Mouse (Mus musculus): ENCODE data around the gene Npr2.

The Npr2 gene

DNA sequence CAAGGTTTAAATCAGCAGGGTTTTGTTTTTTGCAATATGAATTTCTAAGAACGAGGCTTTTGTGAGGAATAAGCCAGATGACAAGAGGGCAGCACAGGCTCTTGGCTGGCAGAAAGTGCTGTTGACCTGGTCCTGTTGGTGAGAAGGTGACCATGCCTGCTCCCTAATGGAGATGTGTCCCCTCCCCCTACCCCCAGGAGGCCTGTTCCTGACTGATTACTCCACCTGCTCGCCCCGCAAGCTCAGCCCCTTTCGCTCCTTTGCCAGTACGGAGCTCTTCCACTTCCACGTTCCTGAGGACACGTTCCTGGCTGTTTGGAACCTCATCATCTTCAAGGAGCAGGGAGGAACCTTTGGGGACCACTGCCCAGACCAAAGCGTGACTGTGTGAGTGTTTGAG is 42.0 kb downstream of the Npr2 start:
- no peak for DNase-seq

DNA sequence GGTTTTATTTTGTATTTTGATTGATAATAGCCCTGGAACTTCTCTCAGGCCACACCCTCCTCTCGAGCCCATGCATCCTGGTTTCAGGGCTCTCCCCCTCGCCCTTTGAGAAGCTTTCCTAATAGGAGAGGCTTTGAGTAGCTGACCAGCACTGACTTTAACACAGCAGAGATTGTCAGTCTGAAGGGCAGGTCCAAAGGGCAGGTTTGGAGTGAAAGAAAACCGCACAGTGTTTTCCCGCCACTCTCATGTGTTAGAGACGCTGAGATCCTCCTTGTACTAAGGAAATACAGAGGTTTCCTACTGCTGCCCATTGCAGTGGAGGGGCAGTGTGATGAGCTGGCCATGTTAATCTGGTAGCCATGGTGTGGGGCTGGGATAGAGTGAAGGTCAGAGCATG is 43.2 kb downstream of the Npr2 start:
- peak; percentile 39 to 52 for DNase-seq

- DNase-seq = no peak
Measured at GRCm38 (mm10) chr4:43675608-43676007, 43.9 kb downstream of the Npr2 start.

DNA sequence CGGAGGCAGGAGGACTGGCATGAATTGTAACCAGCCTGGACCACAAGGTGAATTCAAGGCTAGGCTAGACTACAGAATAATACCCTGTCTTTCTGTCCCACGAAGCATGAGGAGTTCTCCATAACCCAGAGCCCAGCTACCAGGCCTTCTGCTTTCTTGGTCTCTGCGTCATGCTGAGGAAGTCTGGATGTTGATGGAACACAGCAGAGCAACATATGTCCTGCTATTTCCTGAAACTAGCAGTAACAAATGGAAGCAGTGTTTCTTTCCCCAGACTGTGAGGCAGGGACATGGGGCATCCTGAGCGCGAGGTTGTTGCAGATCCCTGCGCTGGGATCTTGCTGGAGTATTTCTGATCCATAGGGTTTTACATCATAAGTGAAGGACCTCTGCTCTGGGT is 46.8 kb downstream of the Npr2 start:
- DNase-seq = no peak

DNA sequence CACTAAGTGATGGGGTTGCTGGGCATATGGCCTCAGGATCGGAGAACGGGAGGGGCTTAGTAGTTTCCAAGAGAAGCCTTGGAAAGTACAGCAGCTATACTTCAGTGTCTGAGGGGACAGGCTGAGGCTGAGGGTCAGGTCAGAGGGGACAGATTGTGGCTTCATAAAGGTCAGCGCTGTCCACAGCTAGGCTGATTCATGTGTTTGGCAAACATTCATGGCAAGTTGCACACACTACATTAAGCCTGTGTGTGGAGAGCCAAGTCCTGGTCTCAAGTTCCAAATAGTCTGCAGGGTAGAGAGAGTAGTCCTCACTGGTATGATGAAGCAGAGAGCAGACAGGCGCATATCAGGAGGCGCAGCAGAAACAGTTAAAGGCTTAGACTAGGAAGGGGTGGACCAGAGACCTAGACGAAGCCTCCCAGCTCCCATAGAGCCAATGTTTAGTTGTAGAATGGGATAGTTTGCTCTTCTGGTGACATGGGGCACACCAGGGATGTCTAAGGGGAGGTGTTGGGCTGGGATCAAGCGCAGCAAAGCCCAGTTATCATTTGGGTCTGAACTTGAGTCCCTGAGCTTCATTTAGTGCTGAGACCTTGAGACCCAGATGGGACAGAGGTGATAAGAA is 47.8 kb downstream of the Npr2 start:
- DNase-seq = peak; percentile 48 to 50

- DNase-seq = no peak
Measured at GRCm38 (mm10) chr4:43690021-43690420, 58.3 kb downstream of the Npr2 start.

- DNase-seq = no peak
Measured at GRCm38 (mm10) chr4:43691026-43691425, 59.3 kb downstream of the Npr2 start.

DNA sequence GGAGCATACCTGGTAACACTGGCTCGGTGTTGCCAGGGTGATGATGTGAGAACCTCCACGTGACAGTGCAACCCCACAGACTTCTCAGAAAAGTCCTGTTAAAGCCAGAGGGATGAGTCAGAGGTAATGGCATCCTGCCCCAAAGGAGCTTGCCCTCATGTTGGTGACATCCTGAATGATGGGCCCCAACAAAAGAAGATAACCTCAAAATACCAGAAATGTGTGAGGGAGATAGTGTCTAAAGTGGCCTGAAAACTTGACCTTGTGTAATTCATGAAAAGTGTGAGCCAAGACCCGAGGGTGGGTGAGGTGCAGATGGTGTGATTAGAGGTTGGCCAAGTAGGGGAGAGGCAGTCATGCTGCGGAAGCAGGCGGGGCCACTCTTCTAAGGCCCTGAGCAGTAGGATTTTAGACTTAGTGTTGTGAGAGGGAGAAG is 62.1 kb downstream of the Npr2 start:
- DNase-seq = no peak

DNA sequence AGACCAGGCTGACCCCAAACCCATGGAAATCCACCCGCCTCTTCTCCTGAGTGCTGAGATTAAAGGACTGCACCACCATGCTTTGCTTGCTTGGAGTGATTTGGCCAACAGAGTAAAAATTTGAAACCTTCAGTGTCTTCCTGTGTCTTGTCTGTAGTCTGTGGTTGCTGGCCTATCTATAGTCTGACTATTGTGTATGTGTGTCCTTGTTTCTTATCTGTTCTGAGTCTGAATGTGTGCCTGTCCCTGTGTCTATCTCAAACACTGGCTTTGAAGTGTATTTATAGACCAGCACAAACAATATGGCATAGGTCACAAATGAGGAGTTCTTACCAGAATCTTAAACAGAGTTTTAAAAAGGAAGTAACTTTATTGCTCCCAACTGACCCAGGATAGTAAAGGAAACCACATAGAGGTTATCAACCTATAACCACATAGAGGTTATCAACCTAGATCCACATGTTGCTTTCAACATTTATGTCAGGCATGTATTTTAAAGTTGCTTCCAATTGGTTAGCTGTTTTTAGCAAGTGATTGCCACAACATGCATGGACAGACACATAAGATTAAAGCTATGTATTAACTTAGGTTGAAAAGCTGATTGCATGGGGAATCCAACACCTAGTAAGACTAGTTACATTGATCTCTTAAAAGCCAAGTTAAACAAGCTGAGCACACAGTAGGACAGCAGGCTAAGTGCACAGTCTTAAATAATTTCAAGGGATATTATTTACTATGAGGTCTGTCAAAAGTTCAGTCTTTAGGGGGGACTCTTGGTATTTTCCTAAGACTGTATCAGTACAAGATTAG is 62.9 kb downstream of the Npr2 start:
- no peak for DNase-seq

DNA sequence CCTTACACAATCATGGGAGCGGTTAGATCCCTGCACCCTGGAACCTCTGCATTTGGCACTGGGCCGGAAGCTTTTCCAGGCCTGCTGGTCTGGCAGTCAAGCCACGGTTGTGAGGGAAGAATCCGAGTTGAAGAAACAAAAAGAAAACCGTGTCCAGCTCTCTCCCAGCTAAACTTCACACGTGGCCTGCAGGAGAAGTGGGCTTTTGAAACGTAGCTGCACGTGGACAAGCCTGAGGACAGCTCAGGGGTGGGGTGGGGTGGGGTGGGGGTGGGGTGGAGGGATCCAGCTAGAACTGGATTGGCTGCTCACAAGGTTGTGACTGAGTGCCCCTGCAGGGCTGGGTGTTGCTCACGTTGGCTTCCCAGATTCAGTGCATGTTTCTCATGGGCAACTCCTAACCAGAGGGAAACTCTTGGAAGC is 63.5 kb downstream of the Npr2 start:
- peak; percentile 56 to 77 for DNase-seq

- DNase-seq = no peak
Measured at GRCm38 (mm10) chr4:43696561-43696960, 64.8 kb downstream of the Npr2 start.

DNA sequence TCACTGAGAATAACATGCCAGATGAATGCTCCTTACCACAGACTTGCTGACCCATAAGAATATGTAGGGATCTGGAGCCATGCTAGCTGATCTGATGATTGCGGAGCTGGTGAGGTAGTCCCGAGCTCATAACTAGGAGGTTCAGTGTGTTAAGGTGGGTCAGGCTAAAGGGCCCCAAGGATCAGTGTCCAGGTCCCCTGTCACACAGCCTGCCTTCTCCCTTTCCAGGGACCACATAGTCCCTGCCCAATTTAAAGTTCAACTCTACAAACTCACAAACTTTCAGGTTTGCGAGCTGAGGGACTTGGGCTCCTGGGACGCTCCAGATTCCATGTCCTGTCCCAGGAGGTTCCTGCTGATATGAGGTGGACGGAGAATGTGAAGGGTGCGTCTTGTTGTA is 69.0 kb downstream of the Npr2 start, which contains the start of gene Olfr70:
TSS of gene Olfr70 (minus strand) at position 101 of the 400 bp plus-strand sequence.
- no peak for DNase-seq

Measured in kidney, postnatal 36 days (tissue).